Mouse (Mus musculus): Measurements from ENCODE around the gene Aim2. TPM values are rescaled to one million over a fixed set of nuclear protein-coding genes. Genes with fewer than 3 reads are reported as not detected.

Aim2 gene
- polyA plus RNA-seq, 1 experiment: 1.8 TPM

DNA sequence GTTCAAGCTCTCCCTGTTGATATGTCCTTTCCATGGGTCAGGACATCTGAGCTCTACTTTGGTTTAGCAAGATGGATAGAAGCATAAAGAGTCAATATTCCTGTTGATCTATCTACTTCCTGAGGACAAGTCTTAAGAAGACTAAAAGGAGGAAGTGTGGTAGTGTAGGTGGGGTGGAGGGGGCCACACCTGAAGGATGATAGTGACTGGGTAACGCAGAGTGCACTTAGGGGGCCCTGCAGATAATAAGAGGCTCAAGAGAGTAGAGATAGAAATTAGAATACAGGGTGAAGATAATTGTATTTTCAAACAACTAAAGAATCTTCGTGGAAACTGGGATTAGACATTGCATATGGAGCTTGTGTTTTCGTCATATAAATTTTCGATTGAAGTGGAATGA, 5.6 kb upstream of the Aim2 start:
- no peak for DNase-seq
- TF ChIP-seq POLR2A (IDR thresholded peaks at IDR 0.05; ENCODE audit: low read depth, low read length): no peak
- Histone ChIP-seq H3K27ac (ENCODE audit: insufficient read depth, low read depth, low read length) (no peak overlapping the region), H3K4me3 (ENCODE audit: insufficient read depth, low read depth, low read length) (no peak overlapping the region), H3K27me3 (replicated peaks; ENCODE audit: control insufficient read depth, insufficient read depth, low read length) (no peaks in the 10 kb centered on the region), H3K4me1 (ENCODE audit: control insufficient read depth, insufficient read depth, low read length) (no peaks in the 10 kb centered on the region), H3K36me3 (ENCODE audit: control insufficient read depth, insufficient read depth, low read length) (no peaks in the 10 kb centered on the region)
- 85% methylated on average over 4 of the region's 4 CpGs for WGBS

GRCm38 (mm10) chr1:173348527-173348926, 2.2 kb upstream of the Aim2 start:
- Histone ChIP-seq H3K36me3 (ENCODE audit: control insufficient read depth, insufficient read depth, low read length) (no peaks in the 10 kb centered on the region), H3K4me3 (ENCODE audit: insufficient read depth, low read depth, low read length) (no peak overlapping the region), H3K27ac (ENCODE audit: insufficient read depth, low read depth, low read length) (no peak overlapping the region), H3K4me1 (ENCODE audit: control insufficient read depth, insufficient read depth, low read length) (no peaks in the 10 kb centered on the region), H3K27me3 (replicated peaks; ENCODE audit: control insufficient read depth, insufficient read depth, low read length) (no peaks in the 10 kb centered on the region)
- TF ChIP-seq CTCF (conservative IDR thresholded peaks at IDR 0.05; ENCODE audit: insufficient read depth, insufficient read length, low read depth, low read length): no peak
- no peak for TF ChIP-seq POLR2A (IDR thresholded peaks at IDR 0.05; ENCODE audit: low read depth, low read length)
- no peak for DNase-seq
- WGBS: 3% methylated on average over 1 of the region's 1 CpGs

GRCm38 (mm10) chr1:173349192-173349591, 1.5 kb upstream of the Aim2 start:
- H3K36me3 ChIP-seq (ENCODE audit: control insufficient read depth, insufficient read depth, low read length): no peaks in the 10 kb centered on the region
- no peaks in the 10 kb centered on the region for H3K4me1 ChIP-seq (ENCODE audit: control insufficient read depth, insufficient read depth, low read length)
- 64% methylated on average over 5 of the region's 5 CpGs for WGBS
- no peak for TF ChIP-seq POLR2A (IDR thresholded peaks at IDR 0.05; ENCODE audit: low read depth, low read length)
- TF ChIP-seq CTCF (conservative IDR thresholded peaks at IDR 0.05; ENCODE audit: insufficient read depth, insufficient read length, low read depth, low read length): no peak
- DNase-seq: no peak
- no peaks in the 10 kb centered on the region for H3K27me3 ChIP-seq (replicated peaks; ENCODE audit: control insufficient read depth, insufficient read depth, low read length)
- no peak overlapping the region for H3K27ac ChIP-seq (ENCODE audit: insufficient read depth, low read depth, low read length)
- H3K4me3 ChIP-seq (ENCODE audit: insufficient read depth, low read depth, low read length): no peak overlapping the region

DNA sequence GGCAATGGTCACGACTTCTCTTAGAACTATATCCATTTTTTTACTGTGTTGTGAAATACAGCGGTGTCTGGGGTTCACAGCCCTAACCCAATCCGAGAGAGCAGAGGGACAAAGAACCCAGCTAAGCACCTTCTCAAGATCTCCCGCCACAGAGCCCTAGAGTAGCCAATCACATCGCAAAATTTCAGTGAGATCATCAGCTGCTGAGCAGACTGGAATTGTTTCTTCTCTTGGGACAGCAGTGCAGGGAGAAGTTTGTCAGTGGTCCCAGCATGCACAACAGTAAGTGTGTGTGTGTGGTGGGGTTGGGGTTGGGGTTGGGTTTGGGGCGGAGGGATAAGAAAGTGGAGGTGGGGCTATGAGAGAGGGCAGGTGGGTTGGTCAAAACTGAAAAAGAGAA, 733 bp upstream of the Aim2 start:
- peak; percentile 7 for DNase-seq

DNA sequence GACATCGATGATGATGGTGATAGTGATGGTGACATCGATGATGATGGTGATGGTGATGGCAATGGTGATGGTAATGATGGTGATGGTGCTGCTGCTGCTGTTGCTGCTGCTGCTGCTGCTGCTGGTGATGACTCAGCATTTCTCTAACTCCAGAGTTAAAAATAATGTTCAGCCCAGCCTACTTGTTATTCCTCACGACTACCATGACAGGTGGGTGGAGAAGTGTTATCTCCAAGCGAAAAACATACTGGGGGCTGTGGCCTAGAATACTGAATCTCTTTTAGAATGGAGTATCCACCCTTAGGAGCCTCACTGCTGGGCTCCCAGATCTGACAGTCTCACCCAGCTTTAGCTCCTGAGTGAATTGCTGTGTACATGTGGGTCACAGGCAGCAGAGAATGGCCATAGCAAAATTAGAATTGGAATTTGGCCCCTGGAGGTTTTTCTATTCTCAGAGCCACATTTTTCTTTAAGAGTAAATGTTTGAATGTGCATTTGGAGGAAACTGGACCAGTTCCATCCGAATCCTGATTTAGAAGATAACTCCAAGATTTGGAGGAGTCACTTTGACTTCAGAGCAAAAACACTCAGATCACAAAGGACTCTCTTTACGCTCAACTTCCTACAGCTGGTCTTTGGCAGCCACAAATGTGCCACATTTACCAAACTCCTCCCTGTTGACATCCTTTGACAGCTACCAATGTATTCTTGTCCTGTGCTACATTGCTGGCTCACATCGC, 4.6 kb downstream of the Aim2 start:
- Histone ChIP-seq H3K27me3 (replicated peaks; ENCODE audit: control insufficient read depth, insufficient read depth, low read length) (no peaks in the 10 kb centered on the region), H3K4me1 (ENCODE audit: control insufficient read depth, insufficient read depth, low read length) (no peaks in the 10 kb centered on the region), H3K36me3 (ENCODE audit: control insufficient read depth, insufficient read depth, low read length) (no peaks in the 10 kb centered on the region), H3K4me3 (ENCODE audit: insufficient read depth, low read depth, low read length) (no peak overlapping the region), H3K27ac (ENCODE audit: insufficient read depth, low read depth, low read length) (no peak overlapping the region)
- no peak for TF ChIP-seq POLR2A (IDR thresholded peaks at IDR 0.05; ENCODE audit: low read depth, low read length)
- TF ChIP-seq CTCF (conservative IDR thresholded peaks at IDR 0.05; ENCODE audit: insufficient read depth, insufficient read length, low read depth, low read length): no peak
- 76% methylated on average over 7 of the region's 7 CpGs for WGBS
- DNase-seq: no peak

More for the DNA sequence above, 733 bp upstream of the Aim2 start:
- no peaks in the 10 kb centered on the region for H3K4me1 ChIP-seq (ENCODE audit: control insufficient read depth, insufficient read depth, low read length)
- no peak overlapping the region for H3K4me3 ChIP-seq (ENCODE audit: insufficient read depth, low read depth, low read length)
- no peaks in the 10 kb centered on the region for H3K27me3 ChIP-seq (replicated peaks; ENCODE audit: control insufficient read depth, insufficient read depth, low read length)
- no peak overlapping the region for H3K27ac ChIP-seq (ENCODE audit: insufficient read depth, low read depth, low read length)
- TF ChIP-seq CTCF (conservative IDR thresholded peaks at IDR 0.05; ENCODE audit: insufficient read depth, insufficient read length, low read depth, low read length): no peak
- TF ChIP-seq POLR2A (IDR thresholded peaks at IDR 0.05; ENCODE audit: low read depth, low read length): no peak
- 2% methylated on average over 6 of the region's 6 CpGs for WGBS
- H3K36me3 ChIP-seq (ENCODE audit: control insufficient read depth, insufficient read depth, low read length): no peaks in the 10 kb centered on the region

DNA sequence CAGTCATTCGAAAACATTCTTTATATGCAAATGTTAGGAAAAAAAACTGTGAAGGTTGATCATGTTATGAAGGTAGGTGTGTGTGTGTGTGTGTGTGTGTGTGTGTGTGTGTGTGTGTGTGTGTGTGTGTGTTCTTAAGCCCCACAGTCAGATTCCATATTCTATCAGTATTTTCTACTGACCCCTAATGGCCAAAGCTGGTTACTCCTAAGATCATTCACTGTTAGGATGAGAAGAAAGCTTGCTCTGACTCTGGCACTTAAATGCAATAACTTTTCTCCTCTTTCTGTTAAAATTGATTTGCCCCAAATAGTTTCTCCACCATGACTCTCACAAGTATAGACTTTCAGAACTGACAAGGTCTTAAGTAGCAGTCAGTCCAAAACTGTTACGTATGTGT, 6.0 kb downstream of the Aim2 start:
- no peaks in the 10 kb centered on the region for H3K36me3 ChIP-seq (ENCODE audit: control insufficient read depth, insufficient read depth, low read length)
- WGBS: 95% methylated on average over 2 of the region's 2 CpGs

GRCm38 (mm10) chr1:173357799-173358198, 7.1 kb downstream of the Aim2 start:
- no peaks in the 10 kb centered on the region for H3K27me3 ChIP-seq (replicated peaks; ENCODE audit: control insufficient read depth, insufficient read depth, low read length)
- H3K27ac ChIP-seq (ENCODE audit: insufficient read depth, low read depth, low read length): no peak overlapping the region
- no peak for DNase-seq
- TF ChIP-seq POLR2A (IDR thresholded peaks at IDR 0.05; ENCODE audit: low read depth, low read length): no peak
- TF ChIP-seq CTCF (conservative IDR thresholded peaks at IDR 0.05; ENCODE audit: insufficient read depth, insufficient read length, low read depth, low read length): no peak
- H3K36me3 ChIP-seq (ENCODE audit: control insufficient read depth, insufficient read depth, low read length): no peaks in the 10 kb centered on the region
- WGBS: 26% methylated on average over 4 of the region's 4 CpGs
- H3K4me1 ChIP-seq (ENCODE audit: control insufficient read depth, insufficient read depth, low read length): no peaks in the 10 kb centered on the region
- no peak overlapping the region for H3K4me3 ChIP-seq (ENCODE audit: insufficient read depth, low read depth, low read length)

More for the DNA sequence above, 6.0 kb downstream of the Aim2 start:
- Histone ChIP-seq H3K27me3 (replicated peaks; ENCODE audit: control insufficient read depth, insufficient read depth, low read length) (no peaks in the 10 kb centered on the region), H3K4me3 (ENCODE audit: insufficient read depth, low read depth, low read length) (no peak overlapping the region), H3K4me1 (ENCODE audit: control insufficient read depth, insufficient read depth, low read length) (no peaks in the 10 kb centered on the region), H3K27ac (ENCODE audit: insufficient read depth, low read depth, low read length) (no peak overlapping the region)
- DNase-seq: no peak
- TF ChIP-seq POLR2A (IDR thresholded peaks at IDR 0.05; ENCODE audit: low read depth, low read length) (no peak), CTCF (conservative IDR thresholded peaks at IDR 0.05; ENCODE audit: insufficient read depth, insufficient read length, low read depth, low read length) (no peak)
